Mouse (Mus musculus): ENCODE measurements around the gene Nabp2.

The Nabp2 gene

DNA sequence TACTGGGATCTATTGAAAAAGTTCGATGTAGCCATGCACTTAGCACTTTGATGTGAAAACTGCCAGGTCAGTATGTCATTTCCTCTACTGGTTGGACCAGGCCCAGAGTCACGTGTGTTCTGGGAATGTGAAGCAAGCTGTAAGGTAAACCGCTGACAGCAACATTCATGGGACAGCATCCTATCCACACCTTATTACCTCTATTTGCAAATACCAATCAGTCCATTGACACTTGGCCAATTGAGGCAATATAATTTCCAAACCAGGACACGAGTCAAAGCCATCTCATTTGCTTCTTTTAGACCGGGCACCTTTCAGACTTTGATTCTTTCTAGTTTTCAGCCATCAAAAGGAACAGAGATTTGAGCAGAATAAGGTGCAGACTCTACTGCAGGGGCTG, 17.8 kb upstream of the Nabp2 start:
- DNase-seq (ENCODE audit: low spot score) = no peak

DNA sequence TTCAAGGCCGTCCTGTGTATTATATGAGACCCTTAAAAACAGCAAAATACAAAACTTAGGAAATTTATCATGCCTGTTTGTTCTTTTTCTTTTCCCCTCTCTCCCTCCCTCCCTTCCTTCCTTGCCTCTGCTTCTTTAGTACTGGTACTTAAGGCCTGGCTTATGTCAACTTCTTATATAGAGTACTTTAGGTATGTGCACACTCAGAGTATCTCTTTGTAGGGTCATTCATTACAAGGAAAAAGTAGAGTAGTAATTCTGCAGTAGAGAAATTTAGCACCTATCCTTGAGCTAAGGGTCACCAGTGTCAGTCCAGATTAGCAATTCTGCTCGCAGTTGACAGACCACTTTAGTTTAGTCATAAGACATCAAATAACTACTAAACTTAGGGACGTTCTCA, 14.0 kb upstream of the Nabp2 start:
- DNase-seq (ENCODE audit: low spot score) = no peak

DNA sequence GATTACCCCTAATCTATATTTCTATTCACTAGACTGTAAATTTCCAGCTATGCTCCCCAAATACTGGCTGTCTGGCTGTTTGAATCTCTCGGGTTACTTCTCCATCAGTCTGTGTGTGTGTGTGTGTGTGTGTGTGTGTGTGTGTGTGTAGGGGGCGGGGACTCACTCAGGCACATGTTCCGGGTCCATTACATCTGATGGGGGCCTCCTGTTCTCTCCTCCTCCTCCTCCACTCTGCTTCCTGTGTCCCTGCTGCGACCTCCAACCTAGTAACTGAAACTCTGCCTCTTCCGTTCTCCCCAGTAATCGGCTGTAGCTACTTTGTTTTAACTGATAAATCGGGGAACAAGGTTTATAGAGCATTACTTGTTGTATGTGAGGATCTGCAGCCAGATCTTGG, 13.3 kb upstream of the Nabp2 start:
- DNase-seq (ENCODE audit: low spot score) = no peak

DNA sequence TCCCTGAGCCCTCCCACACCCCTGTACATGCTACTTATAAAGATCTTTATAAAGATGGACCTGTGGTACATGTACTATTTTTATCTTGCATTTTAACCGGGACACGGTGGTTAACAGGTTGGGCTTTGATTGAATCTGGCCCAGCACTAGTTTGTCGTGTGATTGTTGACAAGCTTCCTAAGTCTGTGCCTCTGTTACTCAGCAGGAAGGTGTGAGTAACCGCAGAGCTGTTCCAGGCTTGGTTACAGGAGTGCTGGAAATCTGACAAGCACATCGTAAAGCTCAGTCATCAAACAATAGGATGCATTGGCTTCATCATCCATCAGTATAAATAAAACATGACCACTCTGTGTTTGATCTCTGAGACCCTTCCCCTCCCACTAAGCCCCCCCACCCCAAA, 11.1 kb upstream of the Nabp2 start:
- no peak for DNase-seq (ENCODE audit: low spot score)

DNA sequence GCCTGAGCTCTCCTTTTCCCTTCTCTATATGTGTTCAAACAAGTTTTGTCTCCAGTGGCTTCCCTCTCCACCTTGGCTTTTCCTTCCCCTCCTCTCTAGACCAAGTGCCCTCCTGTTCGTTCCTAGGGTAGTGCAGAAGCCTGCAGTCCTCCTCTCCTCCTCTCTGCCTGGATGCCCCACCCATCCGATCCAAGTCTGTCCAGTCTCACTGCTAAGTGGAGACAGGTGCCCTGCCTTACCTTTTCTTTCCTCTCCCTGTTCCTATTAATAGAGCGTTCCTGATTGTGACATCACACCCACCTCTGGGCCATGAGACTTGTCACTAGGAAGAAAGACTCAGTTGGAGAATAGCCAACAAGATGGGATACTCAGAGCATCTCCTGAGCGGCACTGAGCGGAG, 3.6 kb upstream of the Nabp2 start:
- DNase-seq (ENCODE audit: low spot score) = no peak

DNA sequence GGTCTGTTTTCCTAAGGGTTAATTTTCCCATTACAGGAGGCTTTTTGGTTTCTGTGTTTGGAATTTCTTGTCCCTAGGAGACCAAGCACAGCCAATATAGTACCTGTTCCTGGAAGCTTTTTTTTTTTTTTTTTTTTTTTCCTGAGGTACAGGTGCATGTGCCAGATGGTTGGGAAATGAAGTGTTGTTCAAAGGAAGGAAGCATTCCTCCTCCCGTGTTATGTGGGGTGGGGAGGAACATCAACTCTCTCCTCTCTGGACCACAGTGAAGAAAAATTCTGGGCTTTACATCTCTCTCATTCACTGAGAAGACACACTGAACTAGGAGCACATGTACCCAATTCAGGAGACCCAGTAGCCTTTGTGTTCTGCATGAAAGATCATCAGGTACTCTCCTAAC, 1.8 kb upstream of the Nabp2 start:
- no peak for DNase-seq (ENCODE audit: low spot score)

DNA sequence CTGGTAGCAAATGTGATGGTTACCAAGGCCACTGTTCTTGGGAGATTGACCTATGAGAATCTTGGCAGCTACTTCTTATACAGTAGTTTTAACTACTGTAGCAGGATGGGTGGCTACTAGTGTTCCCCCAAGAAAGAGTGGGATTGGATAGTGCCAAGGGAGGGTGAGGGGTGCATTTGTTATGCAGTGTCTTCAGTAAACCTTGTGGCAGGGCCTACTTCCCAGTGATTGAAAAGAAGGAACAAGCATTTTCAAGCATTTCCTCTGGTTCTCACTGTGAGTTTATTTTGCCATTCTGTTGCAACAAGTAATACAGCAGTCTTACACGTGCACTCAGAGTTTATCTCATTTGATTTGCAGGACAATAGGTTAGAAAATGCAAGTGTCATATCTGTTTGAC, 1.3 kb upstream of the Nabp2 start:
- DNase-seq (ENCODE audit: low spot score) = no peak

DNA sequence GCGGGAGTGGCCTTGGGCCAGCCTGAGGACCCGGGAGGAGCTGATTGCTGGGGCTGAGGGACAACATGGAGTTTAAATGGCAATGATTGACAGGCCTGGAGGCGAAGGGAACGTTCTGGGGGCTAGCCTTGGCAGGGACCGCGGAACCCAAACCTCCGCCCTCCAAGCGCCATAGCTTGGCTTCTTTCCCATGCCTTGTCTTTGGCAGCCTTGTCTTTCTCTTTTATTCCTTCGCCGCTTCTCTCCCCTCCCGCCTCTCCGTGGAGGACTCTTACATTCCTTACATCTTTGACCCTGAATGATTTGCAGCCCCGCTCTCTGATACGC, 726 bp upstream of the Nabp2 start:
- peak; percentile 29 for DNase-seq (ENCODE audit: low spot score)

DNA sequence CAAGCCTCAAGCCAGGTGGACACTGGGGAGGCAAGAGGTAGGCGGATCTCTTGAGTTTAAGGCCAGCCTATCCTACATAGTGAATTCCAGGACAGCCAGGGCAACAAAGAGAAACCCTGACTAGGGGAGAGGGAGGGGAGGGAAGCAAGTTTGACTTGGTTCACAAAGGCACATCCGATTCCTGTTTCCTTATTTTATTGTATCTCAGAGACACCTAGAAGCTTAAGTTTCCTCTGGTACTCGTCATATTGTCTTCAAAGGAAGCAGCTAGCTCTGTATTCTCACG, 789 bp downstream of the Nabp2 start:
- no peak for DNase-seq (ENCODE audit: low spot score)

DNA sequence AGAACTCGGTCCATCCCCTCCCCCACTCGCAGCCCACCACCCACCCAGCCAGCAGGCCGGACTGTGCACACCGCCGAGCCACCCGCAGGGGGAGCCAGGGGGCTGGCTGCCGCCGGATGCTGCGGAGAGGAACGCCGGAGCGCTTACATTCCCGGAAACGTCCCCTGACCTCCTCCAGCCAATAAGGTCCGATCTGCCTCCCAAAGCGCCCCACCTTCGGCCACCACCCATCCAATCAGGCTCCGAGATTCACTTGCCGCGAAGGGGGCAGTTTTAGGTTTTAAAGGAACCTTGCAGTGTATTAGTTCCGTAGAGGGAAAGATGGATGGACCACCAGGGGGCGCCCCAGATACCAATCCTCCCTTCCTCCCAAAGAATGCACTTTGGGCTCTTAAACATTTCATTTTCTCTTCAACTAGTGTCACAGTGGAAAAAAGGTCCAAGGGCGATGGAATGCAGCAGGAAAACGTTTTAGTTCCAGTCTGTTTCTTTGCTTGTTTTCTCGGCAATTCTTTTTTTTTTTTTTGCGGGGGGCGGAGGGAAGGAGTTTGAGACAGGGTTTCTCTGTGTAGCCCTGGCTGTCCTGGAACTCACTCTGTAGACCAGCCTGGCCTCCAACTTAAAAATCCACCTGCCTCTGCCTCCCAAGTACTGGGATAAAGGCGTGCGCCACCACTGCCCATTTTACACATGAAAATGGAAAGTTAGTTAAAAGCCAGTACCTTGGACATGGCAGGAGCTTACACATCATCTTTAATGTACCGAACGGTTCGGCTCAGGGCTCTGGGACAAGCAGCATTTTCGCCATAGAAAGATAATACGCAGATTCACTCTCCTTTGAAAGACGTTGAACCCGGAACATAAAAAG, 1.4 kb downstream of the Nabp2 start:
- peak; percentile 92 for DNase-seq (ENCODE audit: low spot score)

DNA sequence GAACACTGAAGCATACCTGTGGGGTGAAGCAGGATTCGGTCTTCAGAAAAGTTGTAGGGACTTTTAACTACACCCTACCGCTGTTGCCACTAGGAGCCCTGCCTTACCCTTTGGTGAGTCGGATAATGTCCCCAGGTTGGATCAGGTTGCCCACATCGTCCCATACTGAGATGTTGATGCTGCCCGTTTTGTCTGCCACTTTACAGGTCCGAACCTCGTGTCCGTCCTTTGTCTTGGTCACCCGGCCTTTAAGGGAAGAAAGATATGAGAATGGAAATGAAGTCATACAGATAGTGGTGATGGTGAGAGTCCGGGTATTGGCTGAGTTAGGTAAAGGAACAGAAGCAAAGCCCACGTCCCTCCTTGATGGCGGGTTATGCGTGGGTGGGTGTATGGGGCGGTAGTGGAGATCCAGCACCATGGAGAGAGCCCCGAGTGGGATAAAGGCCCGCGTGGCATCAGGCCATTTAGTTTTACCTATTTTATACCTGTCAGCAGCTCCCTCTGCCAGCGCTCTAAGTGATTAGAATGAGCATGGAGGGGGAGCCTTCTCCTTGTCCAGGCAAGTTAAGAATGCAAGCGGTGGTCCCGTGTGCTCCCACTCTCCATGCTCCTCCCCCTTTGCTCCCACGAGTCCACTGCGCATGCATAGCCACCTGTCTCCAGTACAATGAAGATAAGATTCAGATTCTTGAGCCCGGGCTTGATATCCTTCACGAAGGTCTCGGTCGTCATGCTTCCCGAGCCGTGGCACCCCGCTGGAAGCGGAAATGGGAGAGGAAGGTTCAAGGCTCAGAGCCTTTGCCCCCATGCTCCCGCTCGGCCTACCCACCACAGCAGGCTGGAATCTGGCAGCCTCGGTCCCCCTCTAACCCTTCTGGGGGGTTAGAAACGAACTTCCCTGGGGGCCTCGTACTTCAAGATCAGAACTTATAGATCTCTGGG, 2.4 kb downstream of the Nabp2 start:
- peak; percentile 23 for DNase-seq (ENCODE audit: low spot score)

DNA sequence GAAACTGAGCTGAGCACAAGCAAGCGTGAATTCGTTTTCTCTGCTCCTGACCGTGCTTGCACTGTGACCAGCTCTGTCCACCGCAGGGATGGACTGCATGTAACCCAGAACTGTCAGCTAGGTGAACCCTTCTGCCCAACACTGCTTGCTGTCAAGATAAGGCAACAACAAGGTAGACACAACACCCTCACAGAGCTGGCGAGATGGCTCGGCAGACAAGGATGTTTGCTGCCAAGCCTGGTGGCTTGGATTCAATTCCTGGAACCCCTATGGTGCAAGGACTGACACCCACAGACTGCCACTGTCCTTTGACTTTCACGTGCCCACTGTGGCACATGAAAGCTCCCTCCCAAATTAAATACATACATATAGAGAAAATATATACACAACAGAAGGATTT, 7.4 kb downstream of the Nabp2 start:
- no peak for DNase-seq (ENCODE audit: low spot score)

DNA sequence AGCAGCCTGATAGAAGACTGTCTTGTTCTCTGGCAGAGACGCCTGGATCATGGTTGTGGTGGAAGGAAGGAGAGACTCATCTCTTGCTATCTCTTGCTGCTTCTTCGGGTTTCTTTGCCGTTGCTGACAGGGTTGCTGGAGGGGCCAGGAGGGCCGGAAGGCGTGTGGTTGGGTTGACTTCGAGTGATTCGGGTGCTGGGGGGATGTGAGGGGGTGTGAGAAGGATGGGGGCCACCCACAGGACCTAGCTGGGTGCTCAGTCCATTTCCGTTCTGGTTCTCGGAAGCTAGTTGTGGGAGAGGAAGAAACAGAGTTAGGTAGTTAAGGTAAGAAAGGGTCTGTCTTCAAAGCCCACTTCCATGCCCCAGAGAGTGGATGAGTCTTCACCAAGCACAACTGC, 9.7 kb downstream of the Nabp2 start:
- DNase-seq (ENCODE audit: low spot score) = no peak

DNA sequence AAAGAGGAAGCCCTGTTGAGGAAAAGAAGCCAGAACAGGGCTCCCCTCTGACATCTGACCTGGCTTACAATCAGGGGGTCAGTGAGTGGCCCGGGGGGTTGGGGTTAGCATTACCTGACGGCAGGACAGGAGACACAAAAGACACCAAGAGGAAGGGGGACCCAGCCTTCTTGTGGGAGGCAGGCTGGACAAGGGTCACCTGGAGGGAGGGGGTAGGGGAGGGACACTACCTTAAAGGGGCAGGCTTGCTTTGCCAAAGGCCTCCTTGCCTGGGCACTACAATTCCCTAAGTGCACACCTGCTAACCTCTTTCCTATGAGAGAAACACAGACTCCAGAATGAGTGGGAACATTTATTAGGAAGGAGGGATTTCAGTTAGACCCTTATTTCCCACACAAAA, 10.2 kb downstream of the Nabp2 start, which contains the start of gene Slc39a5:
TSS of gene Slc39a5 (minus strand) at position 174 of the 400 bp plus-strand sequence.
- no peak for DNase-seq (ENCODE audit: low spot score)

DNA sequence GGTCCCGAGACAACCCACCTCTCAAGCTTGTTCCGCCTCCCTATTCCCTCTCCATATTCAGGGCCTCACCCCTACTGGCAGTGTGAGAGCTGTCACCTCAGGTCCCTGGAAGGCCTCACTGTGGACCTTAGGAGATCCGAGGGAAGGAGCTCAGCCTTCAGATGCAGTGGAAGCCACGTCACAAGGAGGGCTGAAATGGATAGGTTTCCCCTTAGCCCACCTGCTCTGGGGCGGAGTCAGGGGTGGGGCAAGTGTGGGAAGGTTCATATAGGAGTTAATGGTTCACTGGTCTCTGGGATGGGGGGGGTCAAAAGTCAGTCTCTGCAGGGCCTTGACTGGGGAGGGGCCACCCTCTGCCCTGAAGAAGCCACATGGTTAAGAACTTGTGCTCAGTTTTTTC, 11.0 kb downstream of the Nabp2 start:
- no peak for DNase-seq (ENCODE audit: low spot score)

DNA sequence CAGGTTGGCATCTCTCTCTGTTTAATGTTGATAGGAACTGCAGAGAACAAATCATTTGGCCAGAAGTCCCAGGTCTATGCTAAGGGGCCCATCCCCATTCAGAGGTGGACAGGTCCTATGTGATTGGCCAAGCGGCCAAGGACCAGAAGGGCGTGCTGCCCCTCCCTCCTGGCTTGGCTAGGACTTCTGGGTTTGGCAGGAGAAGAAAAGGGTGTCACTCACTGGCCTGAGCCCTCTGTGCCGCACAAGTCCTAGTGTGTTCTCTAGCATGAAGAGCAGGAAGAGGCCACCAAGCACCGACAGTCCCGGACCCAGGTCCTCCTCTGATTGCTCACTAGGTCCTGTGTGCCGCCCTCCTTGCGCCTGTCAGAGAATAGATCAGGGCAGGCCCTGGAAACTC, 13.8 kb downstream of the Nabp2 start:
- no peak for DNase-seq (ENCODE audit: low spot score)

DNA sequence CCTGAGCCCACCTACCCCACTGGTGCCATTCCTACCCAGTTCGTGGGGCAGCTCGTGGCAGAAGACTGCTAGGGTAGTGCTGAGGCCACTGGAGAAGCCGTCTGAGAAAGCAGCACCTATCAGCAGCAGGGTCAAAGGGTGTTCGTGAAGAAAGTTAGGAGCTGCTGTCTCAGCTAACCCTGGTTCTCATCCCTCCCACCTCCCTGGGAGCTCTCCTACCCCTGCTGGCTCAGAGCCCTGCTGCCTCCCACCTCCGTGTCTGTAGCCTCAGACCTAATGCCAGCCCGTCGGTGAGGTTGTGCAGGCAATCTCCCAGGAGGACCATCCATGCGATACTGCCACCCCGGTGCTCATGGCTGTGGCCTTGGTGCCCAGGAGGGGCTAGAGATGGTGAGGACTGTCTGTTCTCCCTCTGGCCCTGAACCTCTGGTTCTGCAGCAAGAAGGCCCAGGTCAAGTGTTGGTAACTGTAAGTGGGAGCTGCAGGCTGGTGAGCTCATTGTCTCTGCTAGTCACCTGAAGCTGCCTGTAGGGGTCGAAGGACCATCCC, 14.5 kb downstream of the Nabp2 start:
- no peak for DNase-seq (ENCODE audit: low spot score)

DNA sequence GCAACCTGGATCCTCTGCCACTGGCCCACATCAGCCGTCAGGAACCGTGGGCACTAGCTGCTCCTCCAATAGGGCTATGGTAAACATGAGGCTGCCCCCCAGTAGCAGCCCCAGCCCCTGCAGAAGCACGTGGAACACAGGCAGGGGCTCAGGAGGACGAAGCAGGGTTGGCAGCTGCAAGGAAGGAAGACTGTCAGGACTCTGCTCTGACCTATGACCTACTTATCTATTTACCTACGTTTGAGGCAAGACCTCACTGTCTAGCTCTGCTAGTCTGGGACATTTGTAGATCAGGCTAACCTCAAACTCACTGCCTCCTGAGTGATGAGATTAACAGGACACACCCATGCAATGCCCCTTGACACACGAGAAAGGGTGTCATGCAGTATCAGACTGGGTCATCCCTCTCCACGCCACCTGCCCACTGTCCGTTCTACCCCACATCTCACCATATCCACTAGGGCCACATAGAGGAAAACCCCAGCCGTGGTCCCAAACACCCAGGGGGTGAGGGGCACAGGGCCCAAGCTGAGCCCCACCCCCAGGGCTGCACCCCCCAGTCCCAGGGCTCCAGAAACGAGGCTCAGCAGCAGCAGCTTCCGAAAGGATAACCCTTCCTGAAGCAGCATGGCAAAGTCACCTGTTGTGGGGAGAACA, 15.1 kb downstream of the Nabp2 start:
- DNase-seq (ENCODE audit: low spot score) = no peak

DNA sequence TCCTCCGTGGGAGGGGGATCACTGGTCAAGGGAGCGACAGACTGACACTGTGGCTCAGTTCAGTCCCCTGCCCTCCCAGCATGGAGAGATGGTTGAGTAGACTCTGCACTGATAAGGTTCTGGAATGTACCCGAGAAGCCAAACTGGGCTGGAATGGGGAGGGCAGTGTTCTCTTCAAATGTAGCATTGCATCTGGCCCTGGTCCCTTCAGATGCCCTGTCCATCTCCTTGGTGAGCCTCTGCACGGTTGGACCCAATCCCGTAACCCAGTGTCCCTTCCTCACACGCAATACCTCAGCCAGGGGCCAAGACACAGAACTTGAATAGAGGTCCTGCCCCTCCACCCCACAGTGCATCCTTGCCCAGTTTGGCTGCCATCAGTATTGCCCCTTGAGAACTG, 19.4 kb downstream of the Nabp2 start:
- DNase-seq (ENCODE audit: low spot score) = no peak

DNA sequence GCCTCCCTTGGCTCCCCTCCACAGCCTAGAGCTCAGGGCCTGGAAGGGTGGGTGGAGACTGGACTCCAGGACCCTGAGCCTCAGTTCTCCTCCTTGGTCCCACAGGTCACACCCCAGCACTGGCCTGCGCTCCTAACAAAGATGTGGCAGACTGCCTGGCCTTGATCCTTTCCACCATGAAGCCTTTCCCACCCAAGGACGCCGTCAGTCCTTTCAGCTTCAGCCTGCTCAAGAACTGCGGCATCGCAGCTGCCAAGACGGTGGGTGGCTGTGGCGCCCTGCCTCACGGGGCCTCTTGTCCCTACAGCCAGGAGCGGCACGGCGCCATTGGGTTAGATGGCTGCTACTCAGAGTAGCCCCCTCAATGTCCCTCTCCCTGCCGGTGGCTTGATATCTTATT, 20.9 kb downstream of the Nabp2 start:
- no peak for DNase-seq (ENCODE audit: low spot score)

DNA sequence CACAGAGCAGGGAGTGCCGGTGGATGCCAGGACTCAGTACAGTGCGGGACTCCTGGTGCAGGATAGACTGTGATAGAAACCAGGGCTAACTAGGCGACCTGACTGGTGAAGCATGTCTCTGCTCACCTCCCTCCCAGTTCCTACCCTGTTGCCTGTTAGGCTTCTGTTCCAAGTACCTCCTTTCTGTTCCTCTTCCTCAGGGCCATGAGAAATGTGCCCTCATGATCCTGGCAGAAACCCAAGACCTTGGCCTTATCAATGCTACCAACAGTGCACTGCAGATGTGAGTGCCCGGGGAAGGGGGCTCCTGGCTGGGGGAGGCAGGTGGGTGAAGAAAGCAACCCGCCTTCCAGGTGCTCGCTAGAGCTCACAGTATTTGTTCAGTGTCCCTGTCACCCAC, 21.7 kb downstream of the Nabp2 start:
- DNase-seq (ENCODE audit: low spot score) = no peak

DNA sequence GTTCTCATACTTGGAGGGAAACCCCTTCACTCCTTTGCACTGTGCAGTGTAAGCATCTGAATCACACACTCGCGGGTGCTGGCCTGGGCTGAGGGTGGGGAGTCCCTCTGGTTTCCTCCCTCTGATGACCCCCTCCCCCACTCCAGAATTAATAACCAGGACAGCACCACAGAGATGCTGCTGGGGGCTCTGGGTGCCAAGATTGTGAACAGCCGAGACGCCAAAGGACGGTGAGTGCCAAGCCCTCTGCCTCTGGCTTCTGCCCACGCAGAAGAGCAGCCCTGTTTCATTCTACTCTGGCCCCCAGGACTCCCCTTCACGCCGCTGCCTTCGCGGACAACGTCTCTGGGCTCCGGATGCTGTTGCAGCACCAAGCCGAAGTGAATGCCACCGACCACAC, 22.4 kb downstream of the Nabp2 start:
- no peak for DNase-seq (ENCODE audit: low spot score)

DNA sequence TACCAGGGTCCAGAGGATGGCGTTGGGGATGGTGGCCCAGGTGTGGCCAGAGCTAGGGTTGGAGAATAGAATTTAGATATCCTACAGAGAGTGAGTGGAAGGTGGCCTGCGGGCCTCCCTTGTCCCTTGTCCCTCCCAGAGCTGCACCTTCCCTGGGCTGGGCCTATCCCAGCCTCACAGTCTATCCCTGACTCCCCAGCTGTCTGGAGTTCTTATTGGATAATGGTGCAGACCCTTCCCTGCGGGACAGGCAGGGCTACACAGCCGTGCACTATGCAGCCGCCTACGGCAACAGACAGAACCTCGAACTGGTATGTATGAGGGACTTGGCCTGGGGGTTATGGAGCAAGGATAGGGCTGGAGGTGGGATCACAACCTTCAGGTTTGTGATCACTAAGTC, 25.4 kb downstream of the Nabp2 start:
- no peak for DNase-seq (ENCODE audit: low spot score)

Measured in urinary bladder, postnatal 25 days (tissue).